Mouse (Mus musculus) MEL (cell line): ENCODE data around the gene Ccdc88b. TPM values are rescaled to one million over a fixed set of nuclear protein-coding genes. Genes with fewer than 3 reads are reported as not detected.

ENCODE experiments used
- DNase-seq: peaks from one replicate; pipeline ENCODE4 v3.0.0; 2011; ENCODE audit warnings: low read depth, low spot score
- H3K27ac ChIP-seq: 2 replicates; pipeline ENCODE4 v1.5.1; 2012; ENCODE audit warnings: low read depth, mild to moderate bottlenecking, control low read depth, low read length, moderate library complexity; ENCODE audit not compliant: control insufficient read depth
- H3K27me3 ChIP-seq, 2 experiments: fragments of 150-350 bp in 1 of 2; sonication (generic) in 1 of 2; 2 replicates each; pipeline ENCODE4 v1.6.1; 2012; ENCODE audit warnings: low read length in 2 of 2, mild to moderate bottlenecking in 2 of 2, improper control_type of control experiment in 1 of 2, moderate library complexity in 1 of 2; ENCODE audit not compliant: insufficient read depth in 2 of 2, control insufficient read depth in 1 of 2
- H3K36me3 ChIP-seq, 2 experiments: 2 replicates each; pipeline ENCODE4 v1.6.1; 2012 to 2014; ENCODE audit warnings: low read length in 2 of 2, improper control_type of control experiment in 1 of 2, inconsistent platforms in 1 of 2, mild to moderate bottlenecking in 1 of 2; ENCODE audit not compliant: insufficient read depth in 2 of 2, control insufficient read depth in 1 of 2
- H3K4me1 ChIP-seq, 2 experiments: fragments of 150-350 bp in 1 of 2; sonication (generic) in 1 of 2; 2 replicates each; pipeline ENCODE4 v1.6.1; 2012; ENCODE audit warnings: low read length in 2 of 2, improper control_type of control experiment in 1 of 2, mild to moderate bottlenecking in 1 of 2; ENCODE audit not compliant: insufficient read depth in 2 of 2, control insufficient read depth in 1 of 2
- H3K4me3 ChIP-seq, 2 experiments: fragments of 150-350 bp in 1 of 2; sonication (generic) in 1 of 2; 2 replicates each; pipeline ENCODE4 v1.5.1; 2012; ENCODE audit warnings: low read depth in 2 of 2, low read length in 2 of 2, mild to moderate bottlenecking in 2 of 2, moderate library complexity in 2 of 2, control low read depth in 1 of 2, improper control_type of control experiment in 1 of 2; ENCODE audit not compliant: control insufficient read depth in 1 of 2, insufficient read depth in 1 of 2
- H3K79me2 ChIP-seq: 2 replicates; pipeline ENCODE4 v1.6.1; 2012; ENCODE audit warnings: mild to moderate bottlenecking, low read length, moderate library complexity; ENCODE audit not compliant: control insufficient read depth, poor library complexity, insufficient read depth
- H3K9ac ChIP-seq: 2 replicates; pipeline ENCODE4 v1.6.1; 2012; ENCODE audit warnings: low read depth, mild to moderate bottlenecking, control low read depth, low read length, moderate library complexity; ENCODE audit not compliant: control insufficient read depth, poor library complexity, severe bottlenecking
- H3K9me3 ChIP-seq: fragments of 150-350 bp; sonication (generic); replicated peaks from 2 replicates; pipeline ENCODE4 v1.6.1; 2012; ENCODE audit warnings: mild to moderate bottlenecking, low read length, improper control_type of control experiment, moderate library complexity; ENCODE audit not compliant: insufficient read depth
- BHLHE40 ChIP-seq: IDR thresholded peaks from 2 replicates; pipeline ENCODE4 v1.6.1; 2012; ENCODE audit warnings: low read depth, mild to moderate bottlenecking, inconsistent platforms, low read length, improper control_type of control experiment, borderline replicate concordance
- CTCF ChIP-seq, 3 experiments: IDR thresholded peaks in 2 of 3; conservative IDR thresholded peaks in 1 of 3; 2 replicates each; pipeline ENCODE4 v1.5.1; 2011 to 2012; ENCODE audit warnings: low read length in 3 of 3, low read depth in 2 of 3, mild to moderate bottlenecking in 2 of 3, improper control_type of control experiment in 1 of 3, inconsistent platforms in 1 of 3, mixed read lengths in 1 of 3, moderate library complexity in 1 of 3; ENCODE audit not compliant: control insufficient read depth in 1 of 3, insufficient read depth in 1 of 3, poor library complexity in 1 of 3, severe bottlenecking in 1 of 3
- ELF1 ChIP-seq: IDR thresholded peaks from 2 replicates; pipeline ENCODE4 v1.6.1; 2014; ENCODE audit warnings: low read depth, mild to moderate bottlenecking, inconsistent platforms, low read length, improper control_type of control experiment, moderate library complexity
- ETS1 ChIP-seq: IDR thresholded peaks from 2 replicates; pipeline ENCODE4 v1.6.1; 2012; ENCODE audit warnings: low read depth, mild to moderate bottlenecking, inconsistent platforms, low read length, improper control_type of control experiment, moderate library complexity
- GABPA ChIP-seq: IDR thresholded peaks from 2 replicates; pipeline ENCODE4 v1.6.1; 2012; ENCODE audit warnings: low read depth, mild to moderate bottlenecking, inconsistent platforms, low read length, improper control_type of control experiment, moderate library complexity
- JUND ChIP-seq: IDR thresholded peaks from 2 replicates; pipeline ENCODE4 v1.6.1; 2011; ENCODE audit warnings: low read depth, mild to moderate bottlenecking, improper control_type of control experiment, low read length
- MAZ ChIP-seq: IDR thresholded peaks from 2 replicates; pipeline ENCODE4 v1.6.1; 2012; ENCODE audit warnings: low read depth, mild to moderate bottlenecking, inconsistent platforms, low read length, improper control_type of control experiment
- MEF2A ChIP-seq: IDR thresholded peaks from 2 replicates; pipeline ENCODE4 v1.6.1; 2014; ENCODE audit warnings: low read depth, mild to moderate bottlenecking, inconsistent platforms, low read length, improper control_type of control experiment; ENCODE audit not compliant: poor library complexity, insufficient replicate concordance, severe bottlenecking; ENCODE audit errors: extremely low read depth
- MYC ChIP-seq: IDR thresholded peaks from 2 replicates; pipeline ENCODE4 v1.6.1; 2011; ENCODE audit warnings: low read depth, mild to moderate bottlenecking, low read length, improper control_type of control experiment, moderate library complexity
- NELFE ChIP-seq: IDR thresholded peaks from 2 replicates; pipeline ENCODE4 v1.6.1; 2011; ENCODE audit warnings: low read depth, low read length, improper control_type of control experiment
- NRF1 ChIP-seq: IDR thresholded peaks from 2 replicates; pipeline ENCODE4 v1.6.1; 2014; ENCODE audit warnings: low read depth, mild to moderate bottlenecking, inconsistent platforms, low read length, improper control_type of control experiment, moderate library complexity; ENCODE audit not compliant: poor library complexity, insufficient read depth, severe bottlenecking
- POLR2A ChIP-seq, 2 experiments: IDR thresholded peaks; 2 replicates each; pipeline ENCODE4 v1.6.1; 2011 to 2012; ENCODE audit warnings: low read length in 2 of 2, mild to moderate bottlenecking in 2 of 2, control low read depth in 1 of 2, improper control_type of control experiment in 1 of 2, low read depth in 1 of 2, moderate library complexity in 1 of 2; ENCODE audit not compliant: control insufficient read depth in 1 of 2, insufficient read depth in 1 of 2, poor library complexity in 1 of 2
- POLR2AphosphoS5 ChIP-seq: IDR thresholded peaks from 2 replicates; pipeline ENCODE4 v1.6.1; 2012; ENCODE audit warnings: low read depth, borderline replicate concordance, mild to moderate bottlenecking, inconsistent platforms, low read length, moderate library complexity, mixed read lengths
- RAD21 ChIP-seq: IDR thresholded peaks from 2 replicates; pipeline ENCODE4 v1.6.1; 2011; ENCODE audit warnings: mild to moderate bottlenecking, low read depth, low read length, improper control_type of control experiment
- TAL1 ChIP-seq: IDR thresholded peaks from 2 replicates; pipeline ENCODE4 v1.6.1; 2012; ENCODE audit warnings: mild to moderate bottlenecking, inconsistent platforms, low read length, moderate library complexity, mixed read lengths
- TBP ChIP-seq: IDR thresholded peaks from 2 replicates; pipeline ENCODE4 v1.8.0; 2011; ENCODE audit warnings: low read depth, low read length, improper control_type of control experiment
- TCF12 ChIP-seq: IDR thresholded peaks from 2 replicates; pipeline ENCODE4 v1.6.1; 2014; ENCODE audit warnings: low read depth, mild to moderate bottlenecking, inconsistent platforms, low read length, improper control_type of control experiment, moderate library complexity
- UBTF ChIP-seq: IDR thresholded peaks from 2 replicates; pipeline ENCODE4 v1.6.1; 2012; ENCODE audit warnings: low read depth, mild to moderate bottlenecking, inconsistent platforms, low read length, improper control_type of control experiment, moderate library complexity, borderline replicate concordance; ENCODE audit not compliant: insufficient read depth
- USF2 ChIP-seq, 2 experiments: IDR thresholded peaks; 2 replicates each; pipeline ENCODE4 v1.6.1; 2011 to 2012; ENCODE audit warnings: improper control_type of control experiment in 2 of 2, low read length in 2 of 2, borderline replicate concordance in 1 of 2, inconsistent platforms in 1 of 2, low read depth in 1 of 2, mild to moderate bottlenecking in 1 of 2; ENCODE audit not compliant: insufficient read depth in 1 of 2
- ZC3H11A ChIP-seq: IDR thresholded peaks from 2 replicates; pipeline ENCODE4 v1.6.1; 2012; ENCODE audit warnings: low read depth, mild to moderate bottlenecking, inconsistent platforms, low read length, improper control_type of control experiment
- ZKSCAN1 ChIP-seq: IDR thresholded peaks from 2 replicates; pipeline ENCODE4 v1.6.1; 2012; ENCODE audit warnings: low read depth, mild to moderate bottlenecking, inconsistent platforms, low read length, improper control_type of control experiment, moderate library complexity
- ZMIZ1 ChIP-seq: IDR thresholded peaks from 2 replicates; pipeline ENCODE4 v1.6.1; 2012; ENCODE audit warnings: low read depth, mild to moderate bottlenecking, inconsistent platforms, low read length, improper control_type of control experiment, moderate library complexity
- ZNF384 ChIP-seq: IDR thresholded peaks from 2 replicates; pipeline ENCODE4 v1.6.1; 2012; ENCODE audit warnings: low read depth, mild to moderate bottlenecking, inconsistent platforms, low read length, improper control_type of control experiment
- polyA plus RNA-seq, 2 experiments: library from polyadenylated mRNA; stranded (reverse) in 1 of 2; unstranded in 1 of 2; fragments of >175 nt in 1 of 2; fragments of >200 nt in 1 of 2; gene quantifications; 2 replicates each; pipeline versions ENCODE4 v1.2.1 to v1.2.4; 2012; ENCODE audit warnings: low replicate concordance in 2 of 2, low read depth in 1 of 2; ENCODE audit not compliant: insufficient read length in 2 of 2, insufficient read depth in 1 of 2, missing spikeins in 1 of 2
- total RNA-seq: library from RNA; depleted of rRNA; stranded (reverse); fragments of 300-350 nt; gene quantifications from 2 replicates; pipeline ENCODE4 v1.2.3, GENCODE M21; 2012

Gene Ccdc88b
- total and polyA plus RNA-seq, 3 experiments = 32.4 to 59.8 TPM; not detected in 1

- TF ChIP-seq TCF12 = no peak
Observed at GRCm38 (mm10) chr19:6905498-6906159, 47.6 kb upstream of the Ccdc88b start (continued).

GRCm38 (mm10) chr19:6904846-6905245 lies 46.8 kb upstream of the Ccdc88b start:
- Histone ChIP-seq H3K4me1 (peaks cover 0 to 8% of the 10 kb centered on the region in 2 experiments; a peak in 2 of 4 replicates), H3K4me3 (no peak overlapping the region), H3K27ac (no peak overlapping the region), H3K79me2 (peaks cover 20% of the 10 kb centered on the region), H3K9me3 (no peaks in the 10 kb centered on the region), H3K36me3 (peaks cover 0 to 5% of the 10 kb centered on the region in 2 experiments; a peak in 2 of 4 replicates), H3K27me3 (no peaks in the 10 kb centered on the region), H3K9ac (no peak overlapping the region)
- DNase-seq = no peak
- TF ChIP-seq ZC3H11A = no peak
- TF ChIP-seq MAZ = no peak
- no peak for TF ChIP-seq BHLHE40
- TF ChIP-seq GABPA = no peak
- no peak for TF ChIP-seq MEF2A
- TF ChIP-seq ETS1 = no peak
- no peak for TF ChIP-seq POLR2AphosphoS5
- TF ChIP-seq ZNF384 = no peak
- no peak for TF ChIP-seq POLR2A (IDR thresholded peaks at IDR 0.05; ENCODE audit: control insufficient read depth in 1 of 2, insufficient read depth in 1 of 2, low read depth in 1 of 2, low read length in 2 of 2, poor library complexity in 1 of 2)
- no peak for TF ChIP-seq ELF1
- TF ChIP-seq ZMIZ1 = no peak
- no peak for TF ChIP-seq TBP

- H3K4me1 ChIP-seq = peaks cover 0 to 3% of the 10 kb centered on the region in 2 experiments; a peak in 1 of 4 replicates
- H3K27ac ChIP-seq = no peak overlapping the region
- H3K9ac ChIP-seq = no peak overlapping the region
- TF ChIP-seq RAD21 (no peak), ZNF384 (no peak), ZKSCAN1 (no peak), ZC3H11A (no peak), UBTF (no peak), ELF1 (no peak), CTCF (IDR thresholded peaks at IDR 0.05 in 2 of 3, conservative IDR thresholded peaks at IDR 0.05 in 1 of 3; ENCODE audit: control insufficient read depth in 1 of 3, insufficient read depth in 1 of 3, low read depth in 2 of 3, low read length in 3 of 3, poor library complexity in 1 of 3, severe bottlenecking in 1 of 3) (no peak), MYC (no peak), JUND (no peak), TAL1 (no peak), NELFE (no peak), BHLHE40 (no peak), USF2 (IDR thresholded peaks at IDR 0.05; ENCODE audit: borderline replicate concordance in 1 of 2, insufficient read depth in 1 of 2, low read depth in 1 of 2, low read length in 2 of 2) (no peak), NRF1 (no peak)
- no peaks in the 10 kb centered on the region; a peak in 2 of 4 replicates for H3K36me3 ChIP-seq
- DNase-seq = no peak
- no peaks in the 10 kb centered on the region for H3K9me3 ChIP-seq
- H3K4me3 ChIP-seq = no peak overlapping the region
- H3K79me2 ChIP-seq = peaks cover 5% of the 10 kb centered on the region
- no peaks in the 10 kb centered on the region for H3K27me3 ChIP-seq
Observed at GRCm38 (mm10) chr19:6903031-6903430, 45.0 kb upstream of the Ccdc88b start.
